Mouse (Mus musculus): ENCODE measurements at regions not wholly inside any gene's neighbourhood (a gene's known extent, or its start where the extent isn't known, plus 50 kb on each side); places are given as distances from the start of the nearest gene placed in this dataset.

- DNase-seq (ENCODE audit: low spot score in 2 of 2) = no peak
Measured at GRCm38 (mm10) chr10:51056950-51057349, 162.4 kb downstream of the Sim1 start.

- no peak for DNase-seq (ENCODE audit: low spot score in 2 of 2)
Measured at GRCm38 (mm10) chr10:51058333-51058732, 163.8 kb downstream of the Sim1 start.

GRCm38 (mm10) chr10:51101590-51101989 lies 207.0 kb downstream of the Sim1 start:
- DNase-seq (ENCODE audit: low spot score in 2 of 2) = no peak

GRCm38 (mm10) chr10:51151833-51152232 lies 257.3 kb downstream of the Sim1 start:
- DNase-seq (ENCODE audit: low spot score in 2 of 2) = no peak

GRCm38 (mm10) chr10:51153484-51153985 lies 259.0 kb downstream of the Sim1 start:
- peak in 1 of 2 experiments; percentile 44 for DNase-seq (ENCODE audit: low spot score in 2 of 2)

- no peak for DNase-seq (ENCODE audit: low spot score in 2 of 2)
Measured at GRCm38 (mm10) chr10:51154016-51154415, 259.5 kb downstream of the Sim1 start.

GRCm38 (mm10) chr10:51154743-51155142 lies 260.2 kb downstream of the Sim1 start:
- DNase-seq (ENCODE audit: low spot score in 2 of 2) = no peak

- DNase-seq (ENCODE audit: low spot score in 2 of 2) = no peak
Measured at GRCm38 (mm10) chr10:51173619-51174018, 279.1 kb downstream of the Sim1 start.

GRCm38 (mm10) chr10:51175993-51176577 lies 281.5 kb downstream of the Sim1 start:
- no peak for DNase-seq (ENCODE audit: low spot score in 2 of 2)

- DNase-seq (ENCODE audit: low spot score in 2 of 2) = no peak
Measured at GRCm38 (mm10) chr10:51176692-51177091, 282.1 kb downstream of the Sim1 start.

- DNase-seq (ENCODE audit: low spot score in 2 of 2) = no peak
Measured at GRCm38 (mm10) chr10:51181752-51182151, 287.2 kb downstream of the Sim1 start.

- no peak for DNase-seq (ENCODE audit: low spot score in 2 of 2)
Measured at GRCm38 (mm10) chr10:51191407-51192059, 288.9 kb upstream of the Gm49339 start.

GRCm38 (mm10) chr10:51219481-51219880 lies 260.9 kb upstream of the Gm49339 start:
- no peak for DNase-seq (ENCODE audit: low spot score in 2 of 2)

GRCm38 (mm10) chr10:51233592-51233991 lies 246.8 kb upstream of the Gm49339 start:
- DNase-seq (ENCODE audit: low spot score in 2 of 2) = no peak

- DNase-seq (ENCODE audit: low spot score in 2 of 2) = no peak
Measured at GRCm38 (mm10) chr10:51235586-51236575, 244.5 kb upstream of the Gm49339 start.

GRCm38 (mm10) chr10:51238103-51238502 lies 242.3 kb upstream of the Gm49339 start:
- DNase-seq (ENCODE audit: low spot score in 2 of 2) = no peak

- DNase-seq (ENCODE audit: low spot score in 2 of 2) = no peak
Measured at GRCm38 (mm10) chr10:51253439-51253838, 227.0 kb upstream of the Gm49339 start.

- no peak for DNase-seq (ENCODE audit: low spot score in 2 of 2)
Measured at GRCm38 (mm10) chr10:51257587-51258049, 222.8 kb upstream of the Gm49339 start.

GRCm38 (mm10) chr10:51271364-51271763 lies 209.0 kb upstream of the Gm49339 start:
- DNase-seq (ENCODE audit: low spot score in 2 of 2) = no peak

GRCm38 (mm10) chr10:51278195-51278594 lies 202.2 kb upstream of the Gm49339 start:
- DNase-seq (ENCODE audit: low spot score in 2 of 2) = no peak

GRCm38 (mm10) chr10:51282451-51282850 lies 198.0 kb upstream of the Gm49339 start:
- DNase-seq (ENCODE audit: low spot score in 2 of 2) = no peak

- no peak for DNase-seq (ENCODE audit: low spot score in 2 of 2)
Measured at GRCm38 (mm10) chr10:51284538-51284937, 195.9 kb upstream of the Gm49339 start.

Measured in urinary bladder, postnatal 4 days (tissue).